Mouse (Mus musculus) myocyte (in vitro differentiated cells): ENCODE measurements around the gene Mapk1ip1. TPM values are rescaled to one million over a fixed set of nuclear protein-coding genes. Genes with fewer than 3 reads are reported as not detected.

Source experiments
- H3K27me3 ChIP-seq: one replicate; pipeline ENCODE4 v1.6.1; 2011; ENCODE audit not compliant: control insufficient read depth, insufficient read depth, insufficient read length
- H3K36me3 ChIP-seq: one replicate; pipeline ENCODE4 v1.6.1; 2011; ENCODE audit not compliant: control insufficient read depth, insufficient read depth
- H3K4me2 ChIP-seq: one replicate; pipeline ENCODE4 v1.6.1; 2011; ENCODE audit warnings: low read depth, control low read depth
- H3K4me3 ChIP-seq: one replicate; pipeline ENCODE4 v1.5.1; 2011; ENCODE audit warnings: mild to moderate bottlenecking, control low read depth, moderate library complexity
- H3K79me2 ChIP-seq: one replicate; pipeline ENCODE4 v1.6.1; 2011; ENCODE audit not compliant: control insufficient read depth, insufficient read depth
- H3ac ChIP-seq: one replicate; pipeline ENCODE4 v1.6.1; 2011; ENCODE audit not compliant: control insufficient read depth, insufficient read length
- CEBPB ChIP-seq: IDR thresholded peaks from 2 replicates; pipeline ENCODE4 v1.6.1; 2011; ENCODE audit warnings: mild to moderate bottlenecking, moderate library complexity; ENCODE audit not compliant: poor library complexity, insufficient read depth, severe bottlenecking
- E2F4 ChIP-seq: IDR thresholded peaks from one replicate; pipeline ENCODE4 v1.6.1; 2011; ENCODE audit warnings: mild to moderate bottlenecking, control low read depth, moderate library complexity; ENCODE audit not compliant: insufficient read depth
- MAX ChIP-seq: IDR thresholded peaks from one replicate; pipeline ENCODE4 v1.6.1; 2011; ENCODE audit warnings: low read depth, mild to moderate bottlenecking, control low read depth
- MYOD1 ChIP-seq, 3 experiments: IDR thresholded peaks; one replicate each; pipeline ENCODE4 v1.6.1; 2011; ENCODE audit warnings: control low read depth in 2 of 3, low read depth in 2 of 3, mild to moderate bottlenecking in 2 of 3, moderate library complexity in 1 of 3; ENCODE audit not compliant: insufficient read length in 2 of 3, control insufficient read depth in 1 of 3
- MYOG ChIP-seq, 3 experiments: IDR thresholded peaks; one replicate each; pipeline ENCODE4 v1.6.1; 2011; ENCODE audit warnings: control low read depth in 2 of 3, low read depth in 2 of 3, mild to moderate bottlenecking in 2 of 3; ENCODE audit not compliant: insufficient read length in 2 of 3, control insufficient read depth in 1 of 3, insufficient read depth in 1 of 3
- POLR2A ChIP-seq: IDR thresholded peaks from one replicate; pipeline ENCODE4 v1.6.1; 2011; ENCODE audit warnings: low read depth, mild to moderate bottlenecking, control low read depth, moderate library complexity; ENCODE audit not compliant: insufficient read length
- POLR2AphosphoS2 ChIP-seq: IDR thresholded peaks from one replicate; pipeline ENCODE4 v1.6.1; 2011; ENCODE audit warnings: low read depth, control low read depth; ENCODE audit not compliant: insufficient read length
- REST ChIP-seq: IDR thresholded peaks from one replicate; pipeline ENCODE4 v1.6.1; 2011; ENCODE audit warnings: mild to moderate bottlenecking, control low read depth, moderate library complexity; ENCODE audit not compliant: insufficient read depth, insufficient read length
- SRF ChIP-seq: IDR thresholded peaks from one replicate; pipeline ENCODE4 v1.6.1; 2011; ENCODE audit warnings: low read depth; ENCODE audit not compliant: control insufficient read depth, insufficient read length
- TCF12 ChIP-seq: IDR thresholded peaks from one replicate; pipeline ENCODE4 v1.6.1; 2011; ENCODE audit warnings: mild to moderate bottlenecking, control low read depth; ENCODE audit not compliant: poor library complexity, insufficient read depth, severe bottlenecking
- TCF3 ChIP-seq: IDR thresholded peaks from one replicate; pipeline ENCODE4 v1.6.1; 2011; ENCODE audit warnings: low read depth, control low read depth; ENCODE audit not compliant: insufficient read length
- USF1 ChIP-seq: IDR thresholded peaks from one replicate; pipeline ENCODE4 v1.6.1; 2011; ENCODE audit warnings: low read depth, mild to moderate bottlenecking, control low read depth, moderate library complexity
- polyA plus RNA-seq: library from polyadenylated mRNA; unstranded; fragments of >200 nt; fragmentation: generic; extraction: Trizol; gene quantifications from one replicate; pipeline ENCODE4 v1.2.1, GENCODE M21; 2012; ENCODE audit warnings: missing spikeins

Mapk1ip1 gene
- polyA plus RNA-seq, 1 experiment = 6.2 TPM

- Histone ChIP-seq H3K36me3 (no peaks in the 10 kb centered on the region), H3K27me3 (no peaks in the 10 kb centered on the region), H3ac (no peak overlapping the region), H3K4me2 (no peak overlapping the region), H3K4me3 (no peak overlapping the region), H3K79me2 (no peaks in the 10 kb centered on the region)
- TF ChIP-seq MYOD1 (IDR thresholded peaks at IDR 0.05; ENCODE audit: control insufficient read depth in 1 of 3, insufficient read length in 2 of 3, low read depth in 2 of 3) (no peak), POLR2A (no peak), USF1 (no peak), TCF3 (no peak), TCF12 (no peak), POLR2AphosphoS2 (no peak), MYOG (IDR thresholded peaks at IDR 0.05; ENCODE audit: control insufficient read depth in 1 of 3, insufficient read depth in 1 of 3, insufficient read length in 2 of 3, low read depth in 2 of 3) (no peak), CEBPB (no peak), MAX (no peak), SRF (no peak), REST (no peak), E2F4 (no peak)
These were observed 27.8 kb downstream of the Mapk1ip1 start for GRCm38 (mm10) chr7:138818314-138818713.

- TF ChIP-seq CEBPB = no peak
- TF ChIP-seq TCF3 = no peak
- no peak for TF ChIP-seq POLR2A
- TF ChIP-seq POLR2AphosphoS2 = no peak
- TF ChIP-seq TCF12 = no peak
- TF ChIP-seq MYOG (IDR thresholded peaks at IDR 0.05; ENCODE audit: control insufficient read depth in 1 of 3, insufficient read depth in 1 of 3, insufficient read length in 2 of 3, low read depth in 2 of 3) = no peak
- TF ChIP-seq SRF = no peak
- no peak for TF ChIP-seq USF1
These were observed 32.7 kb downstream of the Mapk1ip1 start for GRCm38 (mm10) chr7:138813213-138813875.

GRCm38 (mm10) chr7:138807146-138807545 is 38.9 kb downstream of the Mapk1ip1 start:
- TF ChIP-seq SRF = no peak
- TF ChIP-seq MYOD1 (IDR thresholded peaks at IDR 0.05; ENCODE audit: control insufficient read depth in 1 of 3, insufficient read length in 2 of 3, low read depth in 2 of 3) = no peak
- no peak for TF ChIP-seq MYOG (IDR thresholded peaks at IDR 0.05; ENCODE audit: control insufficient read depth in 1 of 3, insufficient read depth in 1 of 3, insufficient read length in 2 of 3, low read depth in 2 of 3)
- TF ChIP-seq TCF3 = no peak
- TF ChIP-seq CEBPB = no peak
- no peak for TF ChIP-seq POLR2AphosphoS2
- no peak for TF ChIP-seq E2F4
- no peaks in the 10 kb centered on the region for H3K27me3 ChIP-seq
- no peaks in the 10 kb centered on the region for H3K36me3 ChIP-seq
- no peak overlapping the region for H3ac ChIP-seq
- no peak overlapping the region for H3K4me2 ChIP-seq
- H3K4me3 ChIP-seq = no peak overlapping the region
- H3K79me2 ChIP-seq = no peaks in the 10 kb centered on the region

More at GRCm38 (mm10) chr7:138813213-138813875, 32.7 kb downstream of the Mapk1ip1 start:
- H3K79me2 ChIP-seq = no peaks in the 10 kb centered on the region
- no peaks in the 10 kb centered on the region for H3K27me3 ChIP-seq
- H3K4me2 ChIP-seq = no peak overlapping the region
- H3ac ChIP-seq = no peak overlapping the region
- H3K36me3 ChIP-seq = no peaks in the 10 kb centered on the region
- H3K4me3 ChIP-seq = no peak overlapping the region

- no peak for TF ChIP-seq SRF
- TF ChIP-seq TCF12 = no peak
- no peak for TF ChIP-seq MYOD1 (IDR thresholded peaks at IDR 0.05; ENCODE audit: control insufficient read depth in 1 of 3, insufficient read length in 2 of 3, low read depth in 2 of 3)
- no peak for TF ChIP-seq POLR2AphosphoS2
- no peak for TF ChIP-seq TCF3
- no peak for TF ChIP-seq MYOG (IDR thresholded peaks at IDR 0.05; ENCODE audit: control insufficient read depth in 1 of 3, insufficient read depth in 1 of 3, insufficient read length in 2 of 3, low read depth in 2 of 3)
- TF ChIP-seq USF1 = no peak
- TF ChIP-seq E2F4 = no peak
- no peak for TF ChIP-seq MAX
- no peak for TF ChIP-seq REST
- Histone ChIP-seq H3K27me3 (no peaks in the 10 kb centered on the region), H3K79me2 (no peaks in the 10 kb centered on the region), H3K36me3 (no peaks in the 10 kb centered on the region), H3ac (no peak overlapping the region), H3K4me2 (peak overlapping the region; percentile 6), H3K4me3 (no peak overlapping the region)
These were observed 42.7 kb downstream of the Mapk1ip1 start for GRCm38 (mm10) chr7:138803386-138803785.

GRCm38 (mm10) chr7:138788109-138788508 is 58.0 kb downstream of the Mapk1ip1 start:
- Histone ChIP-seq H3K79me2 (no peaks in the 10 kb centered on the region), H3K4me2 (no peak overlapping the region), H3K36me3 (no peaks in the 10 kb centered on the region), H3K4me3 (no peak overlapping the region), H3ac (no peak overlapping the region), H3K27me3 (no peaks in the 10 kb centered on the region)
- TF ChIP-seq POLR2AphosphoS2 (no peak), CEBPB (no peak), MAX (no peak), MYOD1 (IDR thresholded peaks at IDR 0.05; ENCODE audit: control insufficient read depth in 1 of 3, insufficient read length in 2 of 3, low read depth in 2 of 3) (no peak), SRF (no peak), E2F4 (no peak), POLR2A (no peak), REST (no peak), USF1 (no peak), MYOG (IDR thresholded peaks at IDR 0.05; ENCODE audit: control insufficient read depth in 1 of 3, insufficient read depth in 1 of 3, insufficient read length in 2 of 3, low read depth in 2 of 3) (no peak), TCF3 (no peak)
